Mouse (Mus musculus) spleen, postnatal 36 days (tissue): ENCODE measurements around the gene Bloc1s5.

Source experiments
- DNase-seq, 2 experiments: peaks; one replicate each; pipeline ENCODE4 v3.0.0; 2022; ENCODE audit warnings: low spot score in 2 of 2, mixed read lengths in 1 of 2

Gene Bloc1s5

DNA sequence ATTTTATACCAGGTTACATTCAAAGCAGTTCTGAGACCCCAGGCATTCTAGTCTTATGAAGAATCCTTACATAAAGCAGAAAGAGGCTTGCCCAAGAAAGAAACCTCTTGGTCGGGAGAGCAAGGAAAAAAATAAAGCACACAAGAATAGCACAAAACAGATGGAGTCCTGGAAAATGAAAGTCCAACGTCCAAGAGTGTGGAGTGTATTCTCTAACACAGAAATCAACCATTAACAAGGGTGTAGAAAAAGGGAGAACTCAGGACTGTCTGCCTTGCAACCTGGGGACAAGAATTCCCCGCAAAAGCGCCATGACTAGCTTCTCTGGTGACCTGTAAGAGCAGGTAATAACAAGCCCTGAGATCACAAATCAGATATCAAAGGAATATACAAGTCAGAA, 69.7 kb downstream of the Bloc1s5 start:
- no peak for DNase-seq

DNA sequence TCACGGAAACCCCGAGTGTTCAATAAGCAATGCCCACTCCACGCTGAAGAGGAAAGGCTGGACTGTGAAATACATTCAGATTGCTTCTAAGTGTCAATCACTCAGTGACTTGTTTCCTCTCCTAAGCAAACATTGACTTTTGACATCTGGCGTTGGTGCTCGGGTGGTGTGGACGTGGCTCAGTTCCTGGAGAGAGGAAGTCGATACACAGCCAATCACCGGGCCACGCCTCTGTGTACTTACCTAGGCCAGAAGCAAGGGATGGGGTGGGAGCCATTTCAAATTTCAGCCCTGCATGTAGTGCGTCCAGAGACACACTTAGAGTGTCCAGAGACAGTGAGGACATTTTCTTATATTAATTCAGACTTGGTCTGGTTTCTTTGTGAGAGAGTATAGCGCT, 80.3 kb downstream of the Bloc1s5 start:
- DNase-seq, result no peak

DNA sequence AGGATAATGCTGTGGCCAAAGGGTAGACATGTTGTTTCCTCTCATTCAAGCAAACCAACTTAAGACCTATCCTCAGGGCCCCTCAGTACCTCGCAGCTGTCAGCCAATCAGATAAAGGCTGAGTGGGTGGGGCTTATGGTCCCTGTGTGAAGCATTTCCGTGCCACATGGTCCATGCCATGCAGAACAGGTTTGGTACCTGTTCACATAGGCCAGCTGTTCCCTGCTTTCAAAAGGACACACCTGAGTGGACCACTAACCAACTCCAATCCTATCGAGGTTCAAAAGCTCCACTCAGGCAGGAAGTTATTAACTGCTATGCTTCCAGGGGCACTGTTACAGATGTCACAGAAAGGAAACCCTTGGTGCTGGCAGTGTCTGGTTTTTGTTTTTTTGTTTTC, 80.7 kb downstream of the Bloc1s5 start:
- DNase-seq, result no peak

DNA sequence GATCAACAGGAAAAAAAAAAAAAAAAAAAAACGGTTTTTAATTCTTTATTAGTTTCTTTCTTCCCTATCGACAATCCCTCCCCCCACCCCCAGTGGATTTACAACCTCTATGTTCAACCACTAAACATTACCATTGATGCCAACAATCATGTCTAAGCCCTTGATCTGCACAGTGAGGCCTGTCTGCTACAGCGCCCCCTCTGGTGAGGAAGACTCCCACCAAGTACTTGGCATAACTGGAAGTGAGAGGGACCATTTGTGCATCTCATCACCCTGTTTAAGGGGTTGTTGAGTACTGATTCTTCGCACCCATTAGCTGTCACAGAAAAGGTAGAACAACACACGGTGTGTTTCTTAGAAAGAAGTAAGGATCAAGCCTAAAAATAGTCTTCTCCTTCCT, 86.2 kb downstream of the Bloc1s5 start:
- no peak for DNase-seq

DNA sequence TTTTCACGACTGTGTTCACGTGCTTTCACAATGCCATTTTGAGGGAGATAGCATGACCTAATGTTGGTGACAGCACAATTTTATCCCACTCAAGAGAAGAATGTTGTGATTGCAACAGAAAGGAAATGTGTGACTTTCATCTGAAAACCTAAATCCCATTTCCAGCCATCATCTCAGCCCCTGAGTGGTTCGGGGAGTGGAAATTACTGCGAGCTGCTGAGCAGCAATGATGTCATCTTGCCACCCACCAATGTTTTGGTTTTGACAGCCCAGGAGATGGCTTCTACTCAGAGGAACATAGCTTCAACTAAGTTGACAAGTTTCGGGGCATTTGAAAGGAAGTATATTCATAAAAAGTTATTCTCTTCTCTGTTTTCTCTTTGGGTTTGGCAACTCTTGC, 87.2 kb downstream of the Bloc1s5 start:
- DNase-seq, result no peak

DNA sequence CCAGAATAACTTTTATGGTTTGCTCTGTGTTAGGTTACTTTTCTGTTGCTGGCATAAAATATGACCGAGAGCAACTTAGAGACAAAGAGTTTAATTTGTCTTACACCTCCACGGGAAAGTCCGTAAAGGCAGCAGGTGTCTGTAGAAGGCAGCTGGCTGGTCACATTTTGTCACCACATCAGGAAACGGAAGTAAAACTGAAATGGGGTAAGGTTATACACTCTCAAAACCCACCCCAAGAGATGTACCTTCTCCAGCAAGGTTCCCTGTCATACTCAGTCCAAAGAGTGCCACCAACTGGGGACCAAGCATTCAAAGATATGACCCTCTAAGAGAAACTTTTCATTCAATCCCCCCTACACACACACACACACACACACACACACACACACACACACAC, 88.2 kb downstream of the Bloc1s5 start:
- peak; percentile 57 to 64 for DNase-seq

DNA sequence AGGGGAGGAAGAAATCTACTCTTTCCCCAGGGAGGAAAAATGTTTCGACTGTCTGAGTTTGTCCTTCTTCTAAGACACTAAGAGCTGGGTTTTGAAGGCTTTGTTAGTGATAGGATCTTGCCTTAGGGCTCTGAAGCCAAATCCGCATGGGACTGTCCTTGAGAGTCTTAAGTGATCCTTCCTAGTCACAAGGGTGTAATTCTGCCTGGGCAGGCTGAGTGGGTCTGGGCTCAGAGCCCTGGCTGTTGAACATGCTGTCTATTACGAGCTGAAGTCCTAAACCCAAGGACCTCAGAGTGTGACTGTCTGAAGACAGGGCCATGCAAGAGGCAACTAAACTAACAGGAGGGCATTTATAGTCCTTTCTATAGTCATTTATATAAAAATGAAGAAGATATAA, 89.4 kb downstream of the Bloc1s5 start:
- no peak for DNase-seq

DNA sequence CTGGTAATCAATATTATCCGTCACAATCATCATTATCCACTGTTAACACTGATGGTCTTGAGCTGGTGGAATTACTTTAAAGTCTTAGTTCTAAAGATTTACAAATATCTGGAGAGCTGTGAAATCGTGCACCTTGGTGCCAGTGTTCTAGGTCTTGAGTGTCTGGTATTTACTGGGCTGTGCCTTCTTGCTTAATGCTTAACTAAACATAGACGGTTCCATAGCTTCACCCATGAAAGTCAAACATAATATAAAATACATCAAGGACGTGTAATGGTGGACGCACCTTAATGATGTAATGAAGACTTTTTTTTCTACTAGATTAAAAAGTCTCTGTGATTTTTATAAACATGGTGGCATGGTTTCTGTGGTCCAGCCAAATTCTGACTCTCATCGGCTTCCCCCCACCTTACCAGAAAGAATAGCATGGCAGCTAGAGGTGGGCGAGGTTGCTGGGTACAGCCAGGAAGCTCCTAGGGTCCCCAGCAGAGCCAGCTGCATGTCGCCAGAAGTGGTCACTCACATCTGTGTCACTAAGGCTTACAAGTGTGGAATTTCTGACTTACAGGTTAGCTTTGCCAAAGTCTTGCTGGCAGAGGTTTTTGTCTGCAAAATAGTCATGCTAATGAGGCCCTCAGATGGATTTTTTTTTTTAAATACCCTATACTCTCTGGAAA, 90.0 kb downstream of the Bloc1s5 start:
- DNase-seq, result no peak

DNA sequence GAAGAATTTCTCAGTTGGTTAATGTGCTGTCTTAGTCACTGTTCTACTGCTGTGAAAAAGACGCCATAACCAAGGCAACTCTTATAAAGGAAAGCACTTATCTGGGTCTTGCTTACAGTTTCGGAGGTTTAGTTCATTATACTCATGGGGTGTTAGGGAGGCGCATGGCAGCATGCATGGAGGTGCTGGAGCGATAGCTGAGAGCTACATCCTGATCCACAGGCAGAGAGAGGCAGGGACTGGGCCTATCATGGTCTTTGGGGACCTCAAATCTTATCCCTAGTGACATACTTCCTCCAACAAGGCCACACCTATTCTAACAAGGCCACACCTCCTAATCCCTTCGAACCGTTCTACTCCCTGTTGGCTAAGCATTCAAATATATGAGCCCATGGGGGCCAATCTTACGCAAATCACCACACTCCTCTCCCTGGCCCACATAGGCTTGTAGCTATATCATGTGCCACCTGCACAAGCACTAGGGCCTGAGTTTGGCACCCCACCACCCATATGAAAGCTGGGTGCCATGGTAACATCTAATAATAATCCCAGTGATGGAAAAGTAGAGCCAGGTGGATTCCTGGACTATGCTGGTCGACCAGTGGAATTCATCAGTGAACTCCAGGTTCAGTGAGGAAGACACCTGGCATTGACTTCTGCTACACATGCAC, 91.3 kb downstream of the Bloc1s5 start:
- DNase-seq, result no peak
